Mouse (Mus musculus): Measurements from ENCODE around the gene Prkn. TPM values are rescaled to one million over a fixed set of nuclear protein-coding genes. Genes with fewer than 3 reads are reported as not detected.

Prkn gene
- polyA plus RNA-seq, 1 experiment from 2014 or later = 3.9 TPM

DNA sequence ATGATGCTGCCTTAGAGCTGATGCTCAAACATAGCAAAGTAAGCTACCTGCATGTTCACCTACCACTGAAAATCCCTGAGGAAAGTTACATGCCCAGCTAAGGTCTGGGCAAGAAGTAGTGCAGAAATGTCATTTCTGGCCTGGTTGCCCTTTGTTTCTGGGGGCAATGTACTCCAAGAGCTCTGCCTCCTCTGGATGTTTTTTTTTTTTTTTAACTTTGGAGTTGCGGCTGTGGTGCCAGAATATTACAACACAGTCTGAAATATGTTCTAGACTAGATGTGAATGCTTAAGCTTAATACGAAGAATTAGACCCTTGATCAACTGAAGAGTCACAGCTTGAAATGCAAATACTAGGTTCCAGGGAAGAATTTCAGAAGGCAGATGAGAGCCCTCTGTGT, 911.1 kb downstream of the Prkn start:
- no peak overlapping the region for H3K27ac ChIP-seq
- H3K36me3 ChIP-seq = no peaks in the 10 kb centered on the region
- WGBS = 89% methylated on average over 2 of the region's 2 CpGs

DNA sequence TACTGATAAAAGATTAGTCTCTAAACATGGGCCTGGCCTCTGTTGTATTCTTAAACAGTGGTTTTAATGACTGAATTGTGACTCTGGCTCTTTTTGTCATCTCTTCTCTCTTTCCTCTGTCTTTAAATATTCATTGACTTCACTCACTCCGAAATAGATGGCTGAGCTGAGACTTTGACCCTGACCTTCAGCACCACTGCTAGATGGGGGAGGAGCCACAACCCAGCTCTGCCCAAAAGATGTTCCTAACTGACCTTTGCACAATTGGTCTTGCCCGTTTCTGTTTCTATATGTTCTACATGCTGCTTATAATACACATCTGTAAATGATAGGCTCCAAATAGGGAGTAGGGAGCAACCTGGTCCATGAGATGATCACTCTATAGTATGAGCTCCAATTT, 912.5 kb downstream of the Prkn start:
- Histone ChIP-seq H3K4me3 (no peak overlapping the region), H3K27ac (no peak overlapping the region), H3K4me2 (no peak overlapping the region), H3K9me3 (no peaks in the 10 kb centered on the region), H3K36me3 (no peaks in the 10 kb centered on the region), H3K4me1 (replicated peaks) (no peaks in the 10 kb centered on the region), H3K9ac (no peak overlapping the region), H3K27me3 (no peaks in the 10 kb centered on the region)
- ATAC-seq (ENCODE audit: low FRiP score) = no peak
- WGBS = 40% methylated on average over 2 of the region's 2 CpGs

More for the DNA sequence above, 911.1 kb downstream of the Prkn start:
- H3K9ac ChIP-seq = no peak overlapping the region
- H3K27me3 ChIP-seq = no peaks in the 10 kb centered on the region
- H3K4me2 ChIP-seq = no peak overlapping the region
- no peaks in the 10 kb centered on the region for H3K9me3 ChIP-seq
- no peaks in the 10 kb centered on the region for H3K4me1 ChIP-seq (replicated peaks)
- no peak overlapping the region for H3K4me3 ChIP-seq
- no peak for ATAC-seq (ENCODE audit: low FRiP score)

DNA sequence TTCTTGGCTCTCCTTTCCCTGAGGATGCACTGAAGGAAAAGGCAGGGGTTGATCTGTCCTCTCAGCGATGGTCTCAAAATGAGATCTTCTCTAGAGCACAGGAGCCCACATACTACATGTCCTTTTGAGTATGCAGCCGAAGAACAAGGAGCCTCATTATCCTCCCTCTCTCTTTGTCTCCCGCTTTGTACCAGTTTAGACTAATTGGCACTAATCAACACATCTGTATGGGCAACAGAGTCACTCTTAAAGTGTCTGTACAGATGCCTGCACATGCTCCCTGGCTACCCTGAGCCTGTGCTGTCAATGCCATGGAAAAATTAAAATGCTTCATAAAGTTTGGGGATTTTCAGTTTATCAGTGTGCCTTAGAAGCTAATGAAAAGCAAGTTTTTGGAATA, 924.9 kb downstream of the Prkn start:
- Histone ChIP-seq H3K27me3 (no peaks in the 10 kb centered on the region), H3K4me3 (no peak overlapping the region), H3K4me1 (replicated peaks) (peaks cover 7% of the 10 kb centered on the region; the same call in 1 of the 2 replicates), H3K9ac (no peak overlapping the region), H3K36me3 (no peaks in the 10 kb centered on the region), H3K4me2 (no peak overlapping the region), H3K9me3 (no peaks in the 10 kb centered on the region), H3K27ac (no peak overlapping the region)
- no peak for ATAC-seq (ENCODE audit: low FRiP score)
- 71% methylated on average over 3 of the region's 3 CpGs for WGBS

DNA sequence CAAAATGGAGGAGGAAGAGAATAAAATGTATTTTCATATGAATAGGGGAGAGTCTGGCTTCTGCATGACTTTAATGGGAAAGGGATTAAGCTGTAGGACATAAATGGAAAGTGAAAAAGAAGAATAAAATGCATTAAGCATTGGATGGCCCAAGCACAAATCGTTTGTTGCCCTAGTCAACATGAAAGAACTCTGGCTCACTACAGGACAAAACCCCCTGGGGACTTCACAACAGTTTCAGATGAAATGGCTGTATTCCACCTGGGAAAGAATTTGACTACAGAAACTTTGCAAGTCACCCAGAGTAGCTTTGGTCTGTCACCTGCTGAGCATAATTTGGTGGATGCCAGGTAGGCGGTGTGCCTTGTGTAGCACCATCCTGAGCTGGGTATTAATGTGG, 925.4 kb downstream of the Prkn start:
- no peak overlapping the region for H3K4me3 ChIP-seq

DNA sequence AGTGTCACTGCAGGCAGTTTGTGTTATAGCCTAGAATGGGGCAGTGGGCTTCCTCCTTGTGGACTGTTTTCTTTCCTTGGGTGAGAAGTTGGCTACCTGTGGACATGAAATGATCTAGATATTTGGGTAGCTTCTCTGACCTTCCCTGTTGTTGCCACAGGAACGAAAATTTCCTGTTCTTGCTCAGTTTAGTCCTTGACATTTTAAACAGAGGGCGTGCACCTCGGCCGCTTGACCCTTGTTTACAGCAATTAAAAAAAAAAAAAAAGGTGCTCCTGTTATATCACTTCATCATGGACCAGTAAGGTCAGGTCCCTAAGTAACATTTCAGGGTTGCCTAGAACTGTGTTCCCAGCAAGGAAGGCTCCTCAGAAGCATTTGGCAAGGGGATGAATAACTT, 927.1 kb downstream of the Prkn start:
- Histone ChIP-seq H3K27me3 (no peaks in the 10 kb centered on the region), H3K27ac (no peak overlapping the region), H3K4me3 (no peak overlapping the region), H3K4me1 (replicated peaks) (peaks cover 7% of the 10 kb centered on the region; the same call in 1 of the 2 replicates), H3K9me3 (no peaks in the 10 kb centered on the region), H3K4me2 (no peak overlapping the region), H3K9ac (no peak overlapping the region), H3K36me3 (no peaks in the 10 kb centered on the region)
- WGBS = 90% methylated on average over 4 of the region's 4 CpGs
- ATAC-seq (ENCODE audit: low FRiP score) = no peak

More for the DNA sequence above, 925.4 kb downstream of the Prkn start:
- Histone ChIP-seq H3K27ac (no peak overlapping the region), H3K9ac (no peak overlapping the region), H3K9me3 (no peaks in the 10 kb centered on the region), H3K36me3 (no peaks in the 10 kb centered on the region), H3K4me1 (replicated peaks) (peaks cover 7% of the 10 kb centered on the region; the same call in 1 of the 2 replicates), H3K4me2 (no peak overlapping the region), H3K27me3 (no peaks in the 10 kb centered on the region)
- WGBS = 43% methylated on average over 2 of the region's 2 CpGs
- ATAC-seq (ENCODE audit: low FRiP score) = no peak

DNA sequence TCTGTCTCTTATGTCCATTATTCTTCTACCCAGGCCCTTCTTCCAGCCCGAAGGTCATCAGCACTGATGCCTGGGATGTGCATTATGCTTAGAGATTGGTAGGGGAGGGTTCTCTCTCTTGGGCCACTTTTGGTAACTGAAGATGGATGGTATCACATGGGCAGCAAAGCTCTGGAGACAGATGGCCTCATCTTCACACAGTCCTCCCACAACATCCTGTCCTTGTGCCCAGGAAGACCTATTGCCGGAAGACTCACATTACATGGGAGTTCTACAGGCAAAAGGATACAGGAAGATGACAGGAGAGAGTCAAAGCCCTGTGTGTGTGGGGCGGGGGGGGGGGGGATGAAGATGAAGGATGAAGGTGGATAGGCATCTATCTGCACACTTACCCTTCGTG, 928.2 kb downstream of the Prkn start:
- H3K9ac ChIP-seq = no peak overlapping the region
- H3K4me2 ChIP-seq = no peak overlapping the region
- H3K27ac ChIP-seq = no peak overlapping the region
- H3K36me3 ChIP-seq = no peaks in the 10 kb centered on the region
- H3K27me3 ChIP-seq = no peaks in the 10 kb centered on the region
- ATAC-seq (ENCODE audit: low FRiP score) = no peak
- H3K4me3 ChIP-seq = no peak overlapping the region
- peaks cover 7% of the 10 kb centered on the region; the same call in 1 of the 2 replicates for H3K4me1 ChIP-seq (replicated peaks)
- 85% methylated on average over 4 of the region's 4 CpGs for WGBS
- H3K9me3 ChIP-seq = no peaks in the 10 kb centered on the region

DNA sequence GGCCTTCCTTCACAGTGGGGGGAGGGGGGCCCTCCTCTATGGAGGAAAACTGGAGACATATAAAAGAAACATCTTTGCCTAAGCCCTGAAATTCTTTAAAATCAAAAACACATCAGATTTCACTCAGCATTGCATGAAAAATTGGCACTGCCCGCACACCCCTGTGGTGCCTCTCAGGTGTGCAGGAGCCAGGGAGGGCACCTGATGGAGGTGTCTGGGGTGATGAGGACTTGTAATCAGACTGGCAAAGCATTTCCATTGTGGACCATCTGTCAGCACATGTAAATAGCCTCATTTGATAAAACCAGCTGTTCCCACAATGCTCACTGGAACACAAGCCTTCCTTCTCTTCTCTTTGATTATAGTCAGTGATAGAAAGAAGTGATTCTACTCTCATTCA, 928.8 kb downstream of the Prkn start:
- no peak overlapping the region for H3K27ac ChIP-seq
- H3K4me2 ChIP-seq = no peak overlapping the region
- no peaks in the 10 kb centered on the region for H3K27me3 ChIP-seq
- H3K36me3 ChIP-seq = no peaks in the 10 kb centered on the region
- no peak for ATAC-seq (ENCODE audit: low FRiP score)
- H3K9ac ChIP-seq = no peak overlapping the region
- no peaks in the 10 kb centered on the region for H3K9me3 ChIP-seq
- H3K4me3 ChIP-seq = no peak overlapping the region
- WGBS = 71% methylated on average over 1 of the region's 1 CpGs
- H3K4me1 ChIP-seq (replicated peaks) = peaks cover 7% of the 10 kb centered on the region; the same call in 1 of the 2 replicates

DNA sequence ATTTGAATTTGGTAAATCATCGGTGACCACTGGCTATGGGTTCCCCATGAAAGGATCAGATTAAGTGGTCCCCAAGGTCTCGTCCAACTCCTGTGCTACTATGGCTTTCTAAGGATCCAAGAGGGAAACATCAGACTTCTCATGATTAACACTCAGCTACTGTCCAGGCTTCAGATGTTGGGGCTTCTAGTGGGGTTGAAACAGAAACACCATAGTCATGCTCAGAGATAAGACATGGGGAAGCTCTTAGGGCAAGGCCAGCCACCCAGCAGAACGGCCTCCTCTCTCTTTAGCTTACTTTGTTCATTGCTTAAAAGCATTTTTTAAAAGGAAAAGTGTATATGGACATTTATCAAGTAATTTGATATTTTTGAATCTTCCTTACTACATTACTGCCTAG, 929.3 kb downstream of the Prkn start:
- no peaks in the 10 kb centered on the region for H3K27me3 ChIP-seq
- H3K4me1 ChIP-seq (replicated peaks) = peaks cover 7% of the 10 kb centered on the region; the same call in 1 of the 2 replicates
- no peak overlapping the region for H3K27ac ChIP-seq
- no peaks in the 10 kb centered on the region for H3K36me3 ChIP-seq
- no peaks in the 10 kb centered on the region for H3K9me3 ChIP-seq
- no peak overlapping the region for H3K9ac ChIP-seq
- H3K4me2 ChIP-seq = no peak overlapping the region
- no peak overlapping the region for H3K4me3 ChIP-seq
- 78% methylated on average over 3 of the region's 3 CpGs for WGBS
- no peak for ATAC-seq (ENCODE audit: low FRiP score)

DNA sequence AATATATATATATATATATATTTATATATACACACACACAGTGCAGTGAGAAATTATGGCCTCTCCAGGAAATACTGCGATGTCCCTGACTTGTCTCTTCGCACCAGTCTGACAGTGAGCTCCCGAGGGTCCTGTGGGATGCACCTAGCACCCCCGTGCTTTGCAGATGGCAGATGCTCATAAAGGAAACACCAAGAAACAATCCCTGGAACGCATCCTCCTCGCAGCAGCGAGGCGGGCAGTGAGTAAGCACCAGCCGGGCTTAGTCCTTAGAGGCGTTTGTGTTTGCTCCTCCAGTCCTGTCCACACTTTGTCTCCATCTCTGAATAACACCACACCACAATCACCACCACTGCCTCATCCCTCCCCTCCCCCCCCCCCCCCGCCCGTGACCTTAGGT, 939.4 kb downstream of the Prkn start:
- Histone ChIP-seq H3K36me3 (no peaks in the 10 kb centered on the region), H3K4me1 (replicated peaks) (peaks cover 7% of the 10 kb centered on the region; the same call in 1 of the 2 replicates), H3K9me3 (no peaks in the 10 kb centered on the region), H3K27me3 (no peaks in the 10 kb centered on the region), H3K9ac (no peak overlapping the region), H3K4me3 (no peak overlapping the region), H3K27ac (no peak overlapping the region), H3K4me2 (no peak overlapping the region)
- WGBS = 89% methylated on average over 11 of the region's 12 CpGs
- no peak for ATAC-seq (ENCODE audit: low FRiP score)

DNA sequence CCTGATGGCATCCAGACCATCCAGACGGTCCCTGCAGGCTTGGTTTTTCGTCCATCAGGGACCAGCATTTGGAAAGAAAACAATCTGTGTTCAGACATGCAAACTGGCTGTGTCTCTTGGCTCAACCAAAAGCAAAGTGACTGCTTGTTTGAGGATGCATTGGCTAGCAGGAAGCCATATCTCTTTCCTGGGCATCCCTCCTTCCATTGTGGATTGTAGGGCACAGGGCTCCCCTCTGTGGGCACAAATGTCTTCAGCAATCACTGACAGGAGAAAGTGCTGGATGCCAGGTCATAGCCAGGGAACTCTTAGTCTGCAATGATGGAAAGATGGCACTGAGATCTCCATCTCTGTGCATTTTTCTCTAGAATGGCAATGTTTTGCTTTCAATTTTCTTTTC, 939.8 kb downstream of the Prkn start:
- no peak for ATAC-seq (ENCODE audit: low FRiP score)
- Histone ChIP-seq H3K9me3 (no peaks in the 10 kb centered on the region), H3K27ac (no peak overlapping the region), H3K27me3 (no peaks in the 10 kb centered on the region), H3K4me1 (replicated peaks) (peaks cover 7% of the 10 kb centered on the region; the same call in 1 of the 2 replicates), H3K36me3 (no peaks in the 10 kb centered on the region), H3K4me2 (no peak overlapping the region), H3K9ac (no peak overlapping the region), H3K4me3 (no peak overlapping the region)
- WGBS = 73% methylated on average over 2 of the region's 2 CpGs

DNA sequence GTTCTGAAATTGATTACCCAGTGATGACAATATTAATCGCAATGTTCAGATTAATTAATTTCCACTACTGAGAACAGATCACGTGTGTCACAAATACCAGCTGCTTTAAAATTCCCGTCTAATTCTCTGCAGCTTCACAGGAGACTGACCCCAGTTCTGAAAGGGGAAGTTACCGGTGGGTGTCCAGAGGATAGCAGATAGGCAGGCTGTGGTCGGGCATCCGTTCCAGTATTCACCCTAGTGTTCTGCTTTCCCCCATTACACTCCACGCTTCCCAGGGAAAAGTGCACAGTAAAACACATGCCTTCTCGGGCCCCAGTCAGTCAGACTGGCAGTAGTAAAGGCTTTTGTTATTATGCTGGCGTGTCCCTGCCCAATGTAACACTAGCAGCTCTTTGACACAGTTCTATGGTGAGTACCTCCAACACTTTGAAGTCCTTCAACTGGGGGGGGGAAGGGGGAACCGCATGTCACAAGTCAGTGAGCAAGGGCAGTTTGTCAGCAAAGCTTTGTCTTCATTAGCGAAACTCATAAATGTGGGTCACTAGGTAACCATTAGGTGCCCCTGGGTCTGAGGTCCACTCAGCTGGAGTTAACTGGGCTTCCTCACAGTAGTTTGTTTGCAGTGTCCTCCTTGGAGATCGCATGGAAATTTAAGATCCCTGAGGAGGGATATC, 940.8 kb downstream of the Prkn start:
- no peaks in the 10 kb centered on the region for H3K27me3 ChIP-seq
- no peak overlapping the region for H3K9ac ChIP-seq
- no peak overlapping the region for H3K27ac ChIP-seq
- H3K4me2 ChIP-seq = no peak overlapping the region
- no peak for ATAC-seq (ENCODE audit: low FRiP score)
- no peak overlapping the region for H3K4me3 ChIP-seq
- peaks cover 7% of the 10 kb centered on the region; the same call in 1 of the 2 replicates for H3K4me1 ChIP-seq (replicated peaks)
- 35% methylated on average over 12 of the region's 12 CpGs for WGBS
- no peaks in the 10 kb centered on the region for H3K9me3 ChIP-seq
- H3K36me3 ChIP-seq = no peaks in the 10 kb centered on the region

DNA sequence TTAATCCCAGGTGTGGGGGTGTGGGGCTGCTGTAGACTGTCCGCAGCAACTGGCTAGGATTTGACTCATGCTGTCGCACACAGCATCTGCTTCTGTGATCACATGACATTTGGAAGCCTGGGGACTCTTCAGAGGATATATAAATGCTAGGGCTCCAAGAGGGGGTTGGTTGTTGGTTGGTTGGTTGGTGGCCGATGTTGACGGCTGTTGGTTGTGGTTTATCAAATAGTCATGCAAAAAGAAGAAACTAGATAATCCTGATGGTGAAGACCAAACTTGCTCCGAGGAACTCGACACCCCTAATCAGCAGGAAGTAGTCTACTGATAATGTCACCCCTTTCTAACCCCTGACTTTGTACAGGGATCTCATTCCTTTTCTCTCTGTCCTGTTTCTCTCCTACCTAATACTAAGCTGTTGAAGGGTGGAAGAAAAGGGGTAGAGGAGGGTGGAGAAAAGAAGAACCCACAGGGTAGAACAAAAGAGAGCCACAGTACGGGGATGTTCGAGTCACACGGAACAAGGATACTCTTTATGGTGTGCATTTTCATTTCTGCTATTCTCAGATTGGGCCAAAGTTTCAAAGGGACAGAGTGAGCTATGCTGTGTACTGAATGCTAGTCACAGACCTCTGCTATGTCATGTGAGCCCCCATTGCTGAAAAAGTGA, 948.2 kb downstream of the Prkn start:
- no peak overlapping the region for H3K9ac ChIP-seq
- H3K4me3 ChIP-seq = no peak overlapping the region
- no peak overlapping the region for H3K27ac ChIP-seq
- no peaks in the 10 kb centered on the region for H3K36me3 ChIP-seq
- no peaks in the 10 kb centered on the region for H3K9me3 ChIP-seq
- WGBS = 89% methylated on average over 9 of the region's 9 CpGs
- H3K4me2 ChIP-seq = no peak overlapping the region
- H3K27me3 ChIP-seq = no peaks in the 10 kb centered on the region
- H3K4me1 ChIP-seq (replicated peaks) = no peaks in the 10 kb centered on the region
- ATAC-seq (ENCODE audit: low FRiP score) = no peak

DNA sequence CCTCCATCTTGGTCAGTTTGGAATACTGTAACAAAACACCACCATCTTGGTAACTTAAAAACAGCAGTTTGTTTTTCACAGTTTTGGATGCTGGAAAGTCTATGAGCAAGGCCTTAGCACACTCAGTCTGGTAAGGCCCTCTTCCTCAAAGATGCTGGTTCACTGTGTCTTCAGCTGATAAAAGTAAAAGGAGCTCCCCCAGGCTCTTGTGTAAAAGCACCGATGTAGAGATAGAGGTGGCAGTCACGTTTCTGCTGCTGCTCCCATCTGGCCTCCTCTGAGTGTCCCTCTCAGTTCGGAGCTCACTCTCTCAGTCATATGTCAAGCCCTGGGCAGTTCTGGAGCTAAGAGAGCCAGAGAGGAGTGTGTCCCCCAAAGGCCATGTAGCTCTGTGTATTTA, 955.8 kb downstream of the Prkn start:
- Histone ChIP-seq H3K4me1 (replicated peaks) (no peaks in the 10 kb centered on the region), H3K27me3 (no peaks in the 10 kb centered on the region), H3K36me3 (no peaks in the 10 kb centered on the region), H3K4me2 (no peak overlapping the region), H3K4me3 (no peak overlapping the region), H3K9me3 (no peaks in the 10 kb centered on the region), H3K27ac (no peak overlapping the region), H3K9ac (no peak overlapping the region)
- ATAC-seq (ENCODE audit: low FRiP score) = no peak
- 78% methylated on average over 3 of the region's 3 CpGs for WGBS

Data from hindbrain, embryonic 13.5 days (tissue).